Mouse (Mus musculus) testis, postnatal 14 days (tissue): ENCODE results near the gene Zfp764.
"Not testable (repeated sequence)": the region's sequence is repeated elsewhere in the genome, so short reads cannot be mapped to it uniquely, and the experiment has no call there.

Source experiments
- DNase-seq: peaks from one replicate; pipeline ENCODE4 v3.0.0; 2021; ENCODE audit warnings: low spot score

Zfp764 gene

DNA sequence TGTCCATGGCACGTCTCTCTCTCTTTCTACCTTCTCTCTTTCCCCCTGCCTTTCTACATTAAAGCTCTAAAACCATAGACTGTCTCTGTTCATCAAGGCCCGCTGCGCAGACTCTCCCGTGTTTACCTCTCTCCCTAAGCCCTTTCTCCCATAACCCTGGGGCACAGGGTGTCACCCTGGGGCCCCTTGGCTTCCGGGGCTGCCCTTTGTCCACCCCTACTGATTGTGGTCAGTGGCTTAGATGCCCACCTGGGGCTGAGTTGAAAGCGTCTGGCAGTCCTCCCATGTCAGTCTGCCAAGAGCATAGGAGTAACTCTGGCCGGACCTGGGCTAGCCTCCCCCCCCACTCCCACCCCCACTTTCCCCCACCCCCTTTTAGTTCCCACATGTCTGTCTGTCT is 16.3 kb downstream of the Zfp764 start:
- no peak for DNase-seq

DNA sequence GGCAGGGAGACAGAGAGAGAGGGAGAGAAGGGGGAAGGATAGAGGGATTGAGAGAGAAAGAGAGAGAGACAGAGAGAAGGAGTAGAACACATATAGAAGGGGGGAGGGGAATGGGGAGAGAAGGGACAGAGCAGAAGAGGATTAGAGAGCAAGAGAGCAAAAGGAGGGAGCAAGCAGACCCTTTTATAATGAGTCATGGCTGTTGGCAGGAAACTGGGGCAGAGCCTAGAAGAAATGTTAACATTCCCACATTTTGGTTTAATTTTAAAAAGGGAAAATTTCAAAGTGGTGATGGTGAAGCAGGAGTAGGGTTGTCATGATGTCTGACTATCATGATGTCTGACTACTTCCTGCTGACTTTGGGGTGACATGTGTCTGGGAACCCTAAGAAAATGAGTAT is 18.4 kb downstream of the Zfp764 start:
- DNase-seq, result not testable (repeated sequence)

DNA sequence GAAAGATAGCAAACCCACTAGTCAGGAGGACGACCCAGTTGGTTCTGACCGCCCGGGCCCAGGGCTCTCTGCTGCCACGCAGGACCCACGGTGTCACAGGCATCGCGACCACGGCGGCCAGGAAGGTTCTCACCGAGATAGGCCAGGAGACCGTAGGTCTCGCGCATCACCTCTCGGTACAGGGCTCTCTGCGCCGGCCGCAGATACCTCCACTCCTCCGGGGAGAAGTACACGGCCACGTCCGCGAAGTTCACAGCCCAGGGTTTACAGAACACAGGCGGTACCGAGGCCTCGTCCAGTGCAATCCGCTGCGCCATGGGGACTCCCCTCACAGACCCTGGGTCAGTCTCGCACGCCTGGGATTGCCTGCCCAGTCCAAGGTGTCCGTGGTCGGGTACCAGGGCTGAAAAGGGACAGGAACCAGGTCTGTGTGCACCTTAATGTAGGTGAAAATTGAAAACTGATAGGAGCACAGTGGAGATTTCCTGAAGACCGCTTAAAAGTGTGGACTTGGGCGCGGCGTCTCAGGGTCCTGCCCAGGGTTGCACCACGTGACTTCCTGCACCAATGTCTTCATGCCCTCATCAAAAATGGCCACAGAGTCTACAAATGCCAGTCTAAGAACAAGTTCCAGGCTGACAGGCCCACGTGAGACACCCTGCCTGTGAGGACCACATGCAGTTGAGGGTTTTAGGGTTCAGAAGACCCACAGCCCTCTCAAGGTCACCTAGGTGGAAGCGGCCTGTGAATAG is 19.8 kb downstream of the Zfp764 start, which contains the start of gene 9130019O22Rik:
9130019O22Rik (minus strand) TSS at position 526 of the 752 bp plus-strand sequence.
- peak; percentile 87 for DNase-seq

DNA sequence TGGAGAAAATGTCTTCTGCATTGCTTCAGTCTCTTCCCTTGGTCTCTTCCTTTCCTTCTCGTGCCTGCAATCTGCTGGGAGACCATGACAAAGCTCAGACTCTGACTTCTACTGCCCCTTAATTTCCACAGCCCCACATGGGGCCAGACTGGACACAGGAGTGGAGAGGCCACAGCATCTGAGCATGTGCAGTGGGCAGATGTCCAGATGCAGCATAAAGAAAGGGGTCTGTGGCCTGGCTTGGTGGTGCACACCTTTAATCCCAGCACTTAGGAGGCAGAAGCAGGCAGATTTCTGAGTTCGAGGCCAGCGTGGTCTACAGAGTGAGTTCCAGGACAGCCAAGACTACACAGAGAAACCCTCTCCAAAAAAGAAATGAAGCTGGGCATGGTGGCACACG is 21.1 kb downstream of the Zfp764 start:
- DNase-seq, result not testable (repeated sequence)

DNA sequence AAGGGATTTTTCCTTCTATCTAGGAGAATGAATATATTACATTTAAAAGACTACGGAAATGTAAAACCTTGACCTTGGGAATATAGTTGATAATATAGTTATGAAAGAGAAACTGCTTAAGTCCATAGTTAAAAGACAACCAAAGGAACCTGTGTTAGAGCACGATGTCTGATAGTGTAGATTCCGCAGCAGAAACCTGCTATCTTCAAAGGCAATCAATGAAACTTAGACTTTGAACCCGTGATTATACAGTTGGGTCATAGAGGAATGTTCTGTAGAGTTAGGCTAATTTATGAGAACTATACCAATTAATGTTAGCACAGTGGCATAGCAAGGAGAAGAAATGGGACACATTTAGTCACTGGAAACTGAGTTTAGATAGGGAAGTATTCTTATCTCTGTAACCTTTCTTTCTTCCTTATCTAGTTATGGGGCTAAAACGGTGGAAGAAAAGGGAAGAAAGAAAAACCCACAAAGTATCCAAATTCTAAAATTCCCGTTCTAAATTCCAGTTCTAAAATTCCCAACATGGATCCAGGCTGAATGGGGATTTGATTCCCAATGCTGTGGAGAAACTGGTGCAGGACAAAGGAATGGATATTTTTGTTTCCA is 28.2 kb downstream of the Zfp764 start:
- DNase-seq, result no peak

DNA sequence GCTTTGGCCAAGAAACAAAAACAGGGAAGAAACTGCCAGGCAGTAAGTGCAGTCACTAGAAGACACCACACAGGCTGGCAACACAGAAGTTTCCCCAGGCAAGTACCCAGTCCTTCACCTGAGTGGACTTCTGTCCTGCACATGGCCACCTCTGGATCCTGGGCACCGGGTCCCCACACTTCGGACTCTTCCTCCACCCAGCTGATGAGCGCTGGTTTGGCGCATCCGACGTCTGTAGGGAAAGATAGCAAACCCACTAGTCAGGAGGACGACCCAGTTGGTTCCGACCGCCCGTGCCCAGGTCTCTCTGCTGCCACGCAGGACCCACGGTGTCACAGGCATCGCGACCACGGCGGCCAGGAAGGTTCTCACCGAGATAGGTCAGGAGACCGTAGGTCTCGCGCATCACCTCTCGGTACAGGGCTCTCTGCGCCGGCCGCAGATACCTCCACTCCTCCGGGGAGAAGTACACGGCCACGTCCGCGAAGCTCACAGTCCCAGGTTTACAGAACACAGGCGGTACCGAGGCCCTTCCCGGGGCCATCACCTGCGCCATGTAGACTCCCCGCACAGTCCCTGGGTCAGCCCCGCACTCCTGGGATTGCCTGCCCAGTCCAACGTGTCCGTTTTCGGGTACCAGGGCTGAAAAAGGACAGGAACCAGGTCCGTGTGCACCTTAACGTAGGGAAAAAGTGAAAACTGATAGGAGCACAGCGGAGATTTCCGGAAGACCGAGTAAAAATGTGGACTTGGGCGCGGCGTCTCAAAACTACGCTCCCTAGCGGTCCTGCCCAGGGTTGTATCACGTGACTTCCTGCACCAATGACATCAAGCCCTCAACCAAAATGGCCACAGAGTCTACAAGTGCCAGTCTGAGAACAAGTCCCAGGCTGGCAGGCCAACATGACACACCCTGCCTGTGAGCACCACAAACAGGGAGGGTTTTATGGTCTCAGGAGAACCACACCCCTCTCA is 31.1 kb downstream of the Zfp764 start, which contains the start of gene Zfp747:
Zfp747 (minus strand) TSS at position 780 of the 975 bp plus-strand sequence.
- peak; percentile 89 for DNase-seq

DNA sequence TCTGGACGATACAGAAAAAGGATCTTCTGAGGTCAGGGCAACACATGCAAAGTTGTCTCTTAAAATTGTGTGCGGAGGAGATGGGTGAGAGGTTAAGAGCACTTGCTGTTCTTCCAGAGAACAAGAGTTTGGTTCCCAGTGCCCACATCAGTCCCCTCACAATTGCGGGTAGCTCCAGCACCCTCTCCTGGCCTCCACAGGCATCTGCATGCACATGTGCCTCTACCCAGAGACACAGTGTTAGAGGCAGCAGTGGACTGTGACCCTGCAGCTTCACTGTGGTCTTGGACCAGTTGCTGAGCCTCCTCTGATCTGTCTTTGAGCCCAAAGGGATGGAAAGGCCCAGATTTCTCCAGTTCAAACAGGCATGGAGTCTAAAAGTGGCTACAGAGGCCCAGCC is 34.8 kb downstream of the Zfp764 start:
- DNase-seq, result not testable (repeated sequence)

DNA sequence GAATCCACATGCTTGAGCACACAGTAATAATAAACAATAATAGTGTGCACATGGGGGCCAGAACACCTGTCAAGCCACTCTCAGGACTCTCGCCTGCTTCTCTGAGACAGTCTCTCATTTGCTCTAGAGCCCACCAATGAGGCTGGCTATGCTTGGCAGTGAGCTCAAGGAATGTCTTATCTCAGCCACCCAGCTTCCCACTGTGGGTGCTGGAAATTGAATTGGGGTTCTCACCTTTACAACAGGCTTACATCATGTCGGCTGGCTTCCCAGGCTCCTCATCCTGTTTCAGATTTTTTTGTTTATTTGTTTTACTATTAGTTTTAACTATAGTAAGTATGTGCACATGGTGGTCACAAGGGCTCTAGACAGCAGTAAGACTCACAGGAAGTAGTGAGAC is 35.4 kb downstream of the Zfp764 start:
- DNase-seq, result no peak

DNA sequence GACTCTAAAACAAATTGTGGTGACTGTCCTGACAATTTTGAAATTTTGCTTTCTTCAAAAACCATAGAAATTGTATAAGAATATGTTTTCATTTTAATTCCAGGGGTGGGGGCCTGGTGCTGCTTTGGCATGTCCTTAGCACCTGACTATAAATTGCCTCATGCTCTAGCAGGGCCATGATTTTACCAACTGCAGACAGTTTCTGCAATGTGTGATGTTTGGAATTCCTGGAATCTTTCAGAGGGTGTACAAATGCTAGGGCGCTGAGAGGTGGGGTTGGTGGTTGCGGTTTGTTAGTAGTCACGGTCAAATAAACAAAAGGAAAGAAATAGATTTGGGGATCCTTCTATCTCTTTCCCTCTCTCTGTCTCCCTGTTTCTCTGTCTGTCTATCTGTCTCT is 40.4 kb downstream of the Zfp764 start:
- no peak for DNase-seq

DNA sequence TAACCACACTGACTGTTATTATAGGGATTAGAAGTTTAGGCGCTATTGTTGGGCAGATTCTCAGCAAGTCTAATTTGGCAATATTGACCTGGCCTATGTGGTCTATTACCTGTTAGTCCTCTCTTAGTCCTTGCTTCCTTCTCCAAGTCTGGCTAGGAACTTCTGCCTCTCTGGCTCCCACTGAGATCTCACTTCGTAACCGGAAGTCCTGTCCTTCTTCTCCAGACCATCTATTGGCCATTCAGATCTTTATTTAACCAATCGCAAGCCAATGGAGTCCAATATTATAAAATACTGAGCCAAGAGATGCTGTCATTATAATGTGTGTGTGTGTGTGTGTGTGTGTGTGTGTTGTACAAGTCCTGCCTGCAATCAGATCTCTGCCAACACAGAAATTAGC is 42.5 kb downstream of the Zfp764 start:
- no peak for DNase-seq

DNA sequence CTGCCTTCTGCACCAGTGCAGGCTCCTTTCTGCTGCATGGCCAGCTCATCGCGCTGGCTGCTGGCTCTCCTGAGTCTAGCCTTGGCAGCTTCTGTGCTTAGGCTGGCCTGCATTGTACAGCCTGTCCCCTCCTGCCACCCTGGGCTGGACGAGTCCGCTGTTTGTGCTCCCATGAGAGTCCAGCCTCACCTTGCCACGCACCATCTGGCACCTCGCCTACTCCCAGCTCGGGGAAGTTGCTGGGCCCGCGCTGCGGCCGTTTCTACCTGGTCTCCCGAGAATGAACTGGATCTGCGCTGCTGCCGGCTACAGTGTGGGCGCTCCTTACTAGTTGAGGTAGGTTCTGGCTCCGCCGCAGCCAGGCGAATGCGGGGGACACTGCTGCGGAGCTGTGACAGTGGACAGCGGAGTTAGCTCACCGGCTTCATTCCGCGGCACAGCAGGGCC is 43.1 kb downstream of the Zfp764 start:
- no peak for DNase-seq

DNA sequence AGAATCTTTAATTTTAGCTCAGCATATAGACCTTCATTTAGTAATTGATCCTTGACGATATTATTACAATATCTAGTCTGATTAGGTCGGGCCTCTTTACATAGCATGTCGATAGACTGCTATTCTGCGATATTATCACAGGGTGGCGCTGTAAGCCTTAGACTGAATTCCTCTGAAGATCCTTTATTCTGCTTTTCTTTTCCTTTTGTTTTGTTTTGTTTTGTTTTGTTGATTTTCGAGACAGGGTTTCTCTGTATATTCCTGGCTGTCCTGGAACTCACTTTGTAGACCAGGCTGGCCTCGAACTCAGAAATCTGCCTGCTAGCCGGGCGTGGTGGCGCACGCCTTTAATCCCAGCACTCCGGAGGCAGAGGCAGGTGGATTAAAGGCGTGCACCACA is 44.2 kb downstream of the Zfp764 start:
- DNase-seq, result not testable (repeated sequence)

DNA sequence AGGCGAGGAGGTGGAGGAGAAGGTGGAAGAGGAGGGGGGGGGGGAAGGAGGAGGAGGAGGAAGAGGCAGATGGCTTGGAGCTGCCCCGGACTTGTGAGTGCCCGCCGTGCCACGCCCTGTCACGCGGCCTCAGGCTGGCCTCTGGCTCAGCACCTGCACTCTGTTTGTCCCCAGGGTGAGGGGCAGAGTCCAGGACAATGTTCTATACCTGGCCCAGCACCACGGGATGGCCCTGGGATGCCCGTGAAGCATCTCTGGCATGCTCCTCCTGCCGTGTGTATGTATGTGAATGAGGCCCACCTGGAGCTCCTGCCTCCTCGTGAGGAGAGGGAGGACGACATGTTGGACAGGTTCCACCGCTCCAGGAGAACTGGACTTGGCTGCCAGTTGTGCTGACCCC is 45.2 kb downstream of the Zfp764 start:
- no peak for DNase-seq

DNA sequence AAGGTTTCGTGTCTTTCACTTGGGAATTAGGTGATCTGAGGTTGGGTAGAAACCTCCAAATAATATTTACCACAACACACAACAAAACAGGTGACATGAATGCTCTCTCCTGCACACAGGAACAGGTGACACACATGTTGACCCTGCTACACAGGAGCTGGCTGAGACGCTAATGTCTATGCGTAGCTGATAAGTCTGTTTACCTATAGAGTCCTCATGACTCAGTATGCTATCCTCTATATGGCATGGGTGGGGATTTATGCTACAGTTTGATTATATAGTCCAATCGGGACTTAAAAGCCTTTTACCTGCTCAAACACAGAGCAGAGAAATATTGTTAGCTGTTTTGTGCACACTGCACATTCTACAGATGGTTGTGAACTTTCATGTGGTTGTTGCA is 46.4 kb downstream of the Zfp764 start:
- DNase-seq, result no peak

DNA sequence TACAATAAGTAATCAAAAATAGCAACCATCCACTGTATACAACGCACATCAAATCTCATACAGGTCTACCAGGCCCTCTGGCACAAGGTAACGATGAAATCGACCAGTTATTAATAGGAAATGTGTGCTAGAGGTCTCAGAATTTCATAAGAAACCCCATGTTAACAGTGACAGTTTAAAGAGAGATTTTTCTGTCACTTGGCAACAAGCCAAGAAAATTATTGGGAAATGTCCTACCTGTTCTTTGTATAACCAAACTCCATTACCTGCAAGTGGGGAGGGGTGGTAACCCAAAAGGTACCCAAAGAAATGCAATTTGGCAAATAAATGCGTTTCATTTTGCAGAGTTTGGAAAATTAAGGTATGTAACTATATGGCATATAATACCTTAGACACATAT is 48.1 kb downstream of the Zfp764 start:
- no peak for DNase-seq

DNA sequence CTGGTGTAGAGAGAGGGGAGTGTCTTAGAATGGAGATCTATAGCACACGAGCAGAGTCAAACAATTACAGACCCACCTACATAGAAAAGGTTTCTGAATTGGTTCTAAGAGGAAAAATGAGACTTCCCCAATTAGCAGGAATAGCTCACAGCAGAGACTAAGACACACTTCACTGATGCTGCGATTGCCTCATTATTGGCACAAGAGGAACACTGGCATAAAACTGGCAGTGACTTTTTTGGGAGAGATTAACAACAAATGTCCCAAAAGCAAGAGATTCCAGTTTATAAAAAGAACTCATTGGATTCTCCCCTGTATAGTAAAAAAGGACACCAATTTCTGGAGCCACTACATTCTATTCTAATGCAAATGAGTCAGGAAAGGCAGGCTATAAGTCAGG is 48.8 kb downstream of the Zfp764 start:
- no peak for DNase-seq

DNA sequence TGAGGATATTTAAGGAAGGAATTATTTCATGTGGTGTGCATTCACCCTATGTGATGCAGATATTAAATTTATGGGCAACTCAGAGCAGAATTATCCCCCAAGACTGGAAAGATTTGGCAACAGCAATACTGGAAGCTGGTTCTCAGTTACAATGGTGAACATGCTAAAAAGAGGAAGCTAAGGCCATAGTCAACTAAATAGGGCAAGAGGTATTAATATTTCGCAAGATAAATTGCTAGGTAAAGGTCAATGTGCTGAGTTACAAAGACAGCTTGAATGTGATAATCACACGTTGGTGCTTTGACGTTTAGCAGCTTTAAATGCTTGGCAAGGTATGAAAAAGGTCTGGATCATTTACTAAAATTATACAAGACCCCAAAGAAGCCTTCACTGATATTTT is 50.8 kb downstream of the Zfp764 start:
- no peak for DNase-seq
